20 mouse cellular contexts compared by ENCODE assay signal in the genomic region with DNA sequence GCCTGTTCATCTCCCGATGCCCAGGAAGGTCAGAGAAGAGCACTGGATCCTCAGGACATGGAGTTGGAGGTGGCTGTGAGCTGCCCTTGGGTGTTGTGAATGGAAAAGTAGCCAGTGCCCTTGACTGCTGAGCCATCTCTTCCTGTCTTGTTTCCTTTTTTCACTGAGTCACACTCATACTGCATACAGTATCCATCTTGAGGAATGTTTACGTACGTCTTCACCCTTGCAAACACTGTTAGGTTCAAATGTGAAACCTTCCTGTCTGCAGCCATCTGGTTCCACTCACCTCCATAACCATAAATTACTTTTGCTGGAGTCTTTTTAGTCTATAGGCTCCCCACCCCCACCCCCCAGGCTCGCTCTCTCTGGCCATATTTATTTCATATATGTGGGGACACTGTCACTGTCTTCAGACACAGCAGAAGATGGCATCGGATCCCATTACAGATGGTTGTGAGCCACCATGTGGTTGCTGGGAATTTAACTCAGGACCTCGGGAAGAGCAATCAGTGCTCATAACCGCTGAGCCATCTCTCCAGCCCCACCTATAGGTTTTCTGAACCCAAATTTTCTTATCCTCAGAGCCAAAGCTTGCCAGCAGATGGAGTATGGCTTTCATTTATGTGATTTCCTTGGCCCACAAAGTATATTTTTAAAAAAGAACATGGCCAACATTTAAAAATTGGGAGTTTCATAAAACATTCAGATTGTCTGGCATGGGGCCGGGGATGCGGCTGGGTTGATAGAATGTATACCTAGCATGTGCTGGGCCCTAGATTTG. TPM values are rescaled to one million over a fixed set of nuclear protein-coding genes. Genes with fewer than 3 reads are reported as not detected.
DNase-seq lines count a peak whose midpoint lies in the region; ATAC-seq and TF ChIP-seq lines count a peak whose summit lies in the region.
"Had no signal": no experiment of that assay in that cellular context is flagged by ENCODE, and none has a peak within 500 bp of the region (broad histone marks: within the 10 kb centered on the region; RNA-seq: fewer than 3 reads in every experiment).

No protein-coding gene starts in this region.

- ATAC-seq in frontal cortex, adult (ENCODE audit: low TSS enrichment): peak; percentile 44; the same call in 1 of the 2 replicates
- ATAC-seq in heart, embryonic 16.5 days (replicated peaks; ENCODE audit: extremely low read depth, insufficient read depth, low FRiP score): no peak
- ATAC-seq in midbrain, embryonic 11.5 days (ENCODE audit: low FRiP score): no peak
- ATAC-seq in midbrain, embryonic 16.5 days: no peak
- no peak for ATAC-seq in stomach, postnatal 0 days (ENCODE audit: low FRiP score, low TSS enrichment)
- ATAC-seq: forebrain, embryonic 14.5 days had no signal

- no peak overlapping the region for H3K4me2 ChIP-seq in heart, embryonic 16.5 days (ENCODE audit: low read depth, low read length)
- no peak overlapping the region for H3K4me2 ChIP-seq in midbrain, embryonic 11.5 days
- H3K4me2 ChIP-seq in midbrain, embryonic 16.5 days (ENCODE audit: low read length): no peak overlapping the region
- H3K4me2 ChIP-seq in stomach, postnatal 0 days (replicated peaks; ENCODE audit: low read depth): no peak overlapping the region
- H3K4me2 ChIP-seq: limb, embryonic 12.5 days; liver, embryonic 13.5 days; neural tube, embryonic 12.5 days had no signal

- H3K4me3 ChIP-seq in heart, embryonic 16.5 days (ENCODE audit: low read length): no peak overlapping the region
- no peak overlapping the region for H3K4me3 ChIP-seq in midbrain, embryonic 11.5 days (ENCODE audit: low read depth, low read length)
- H3K4me3 ChIP-seq in midbrain, embryonic 16.5 days (ENCODE audit: low read depth, low read length): no peak overlapping the region
- no peak overlapping the region for H3K4me3 ChIP-seq in stomach, postnatal 0 days (ENCODE audit: low read depth, low read length)
- H3K4me3 ChIP-seq: limb, embryonic 12.5 days; liver, embryonic 13.5 days; megakaryocyte, embryonic 14.5 days; neural tube, embryonic 12.5 days had no signal

- no peaks in the 10 kb centered on the region for H3K27me3 ChIP-seq in heart, embryonic 16.5 days (ENCODE audit: control insufficient read depth, insufficient read depth, low read length)
- H3K27me3 ChIP-seq in midbrain, embryonic 11.5 days (ENCODE audit: control insufficient read depth, insufficient read depth, low read length): no peaks in the 10 kb centered on the region
- H3K27me3 ChIP-seq in midbrain, embryonic 16.5 days (ENCODE audit: control insufficient read depth, insufficient read depth, low read depth, low read length): no peaks in the 10 kb centered on the region
- H3K27me3 ChIP-seq in stomach, postnatal 0 days (ENCODE audit: control insufficient read depth, insufficient read depth, low read length): no peaks in the 10 kb centered on the region
- H3K27me3 ChIP-seq: limb, embryonic 12.5 days; neural tube, embryonic 12.5 days had no signal

- WGBS in heart, embryonic 16.5 days: 79% methylated on average over 9 of the region's 9 CpGs
- WGBS in midbrain, embryonic 11.5 days: 82% methylated on average over 9 of the region's 9 CpGs
- WGBS in midbrain, embryonic 16.5 days: 85% methylated on average over 9 of the region's 9 CpGs
- 68% methylated on average over 9 of the region's 9 CpGs for WGBS in stomach, postnatal 0 days

- no peaks in the 10 kb centered on the region for H3K36me3 ChIP-seq in heart, embryonic 16.5 days (ENCODE audit: control insufficient read depth, insufficient read depth)
- H3K36me3 ChIP-seq in midbrain, embryonic 11.5 days (ENCODE audit: control insufficient read depth, insufficient read depth, low read length): no peaks in the 10 kb centered on the region
- H3K36me3 ChIP-seq in midbrain, embryonic 16.5 days (ENCODE audit: control insufficient read depth, insufficient read depth, low read length): no peaks in the 10 kb centered on the region
- no peaks in the 10 kb centered on the region for H3K36me3 ChIP-seq in stomach, postnatal 0 days (ENCODE audit: control insufficient read depth, insufficient read depth, low read length)
- H3K36me3 ChIP-seq: G1E; limb, embryonic 12.5 days; liver, embryonic 13.5 days; neural tube, embryonic 12.5 days had no signal

- TF ChIP-seq EP300 in stomach, postnatal 0 days (optimal IDR thresholded peaks at IDR 0.05): no peak

- DNase-seq in frontal cortex, postnatal 25 days (ENCODE audit: low spot score in 2 of 2): no peak
- DNase-seq in heart, postnatal 36 days: no peak
- DNase-seq in midbrain, embryonic 11.5 days (ENCODE audit: low spot score, missing footprints): peak; percentile 21
- DNase-seq in stomach, postnatal 0 days (ENCODE audit: low spot score): no peak
- DNase-seq in kidney, postnatal 25 days: no peak
- DNase-seq: adrenal gland, adult 2 months; cerebellum, postnatal 25 days; gastrocnemius, postnatal 10 days; kidney, adult 9 months; liver, embryonic 13.5 days; thymus, adult 2 months had no signal

- intact Hi-C loops in heart, postnatal 36 days (cut with DNase I): no loop called here

- TF ChIP-seq CTCF in stomach, postnatal 0 days (IDR thresholded peaks at IDR 0.05; ENCODE audit: low read depth): peak; percentile 16

- H3K4me1 ChIP-seq in heart, embryonic 16.5 days (ENCODE audit: control insufficient read depth, insufficient read depth, low read length): peaks cover 66% of the 10 kb centered on the region
- H3K4me1 ChIP-seq in midbrain, embryonic 11.5 days (ENCODE audit: control insufficient read depth, insufficient read depth, low read length): no peaks in the 10 kb centered on the region
- no peaks in the 10 kb centered on the region for H3K4me1 ChIP-seq in midbrain, embryonic 16.5 days (ENCODE audit: control insufficient read depth, insufficient read depth, low read length)
- no peaks in the 10 kb centered on the region for H3K4me1 ChIP-seq in stomach, postnatal 0 days (replicated peaks; ENCODE audit: control insufficient read depth, insufficient read depth)
- H3K4me1 ChIP-seq: liver, embryonic 13.5 days; neural tube, embryonic 12.5 days had no signal

- H3K9ac ChIP-seq in heart, embryonic 16.5 days (ENCODE audit: low read length): peak overlapping the region; percentile 41; the same call in 1 of the 2 replicates
- no peak overlapping the region for H3K9ac ChIP-seq in midbrain, embryonic 11.5 days (ENCODE audit: low read length)
- H3K9ac ChIP-seq in midbrain, embryonic 16.5 days (ENCODE audit: low read depth, low read length): no peak overlapping the region
- H3K9ac ChIP-seq in stomach, postnatal 0 days (ENCODE audit: low read length): no peak overlapping the region
- H3K9ac ChIP-seq: limb, embryonic 12.5 days; liver, embryonic 13.5 days; neural tube, embryonic 12.5 days had no signal

- H3K9me3 ChIP-seq in heart, embryonic 16.5 days (replicated peaks; ENCODE audit: control insufficient read depth, low read length): no peaks in the 10 kb centered on the region
- no peaks in the 10 kb centered on the region for H3K9me3 ChIP-seq in midbrain, embryonic 11.5 days (ENCODE audit: control insufficient read depth, low read length)
- H3K9me3 ChIP-seq in midbrain, embryonic 16.5 days (replicated peaks; ENCODE audit: control insufficient read depth, low read length, poor library complexity, severe bottlenecking): no peaks in the 10 kb centered on the region
- no peaks in the 10 kb centered on the region for H3K9me3 ChIP-seq in stomach, postnatal 0 days (ENCODE audit: control insufficient read depth, low read length)
- H3K9me3 ChIP-seq: G1E; limb, embryonic 12.5 days; liver, embryonic 13.5 days; megakaryocyte, embryonic 14.5 days; neural tube, embryonic 12.5 days had no signal

- H3K27ac ChIP-seq in heart, embryonic 16.5 days (ENCODE audit: low read length): peak overlapping the region; percentile 74
- H3K27ac ChIP-seq in midbrain, embryonic 11.5 days (ENCODE audit: low read depth, low read length): no peak overlapping the region
- H3K27ac ChIP-seq in midbrain, embryonic 16.5 days (ENCODE audit: low read length): no peak overlapping the region
- no peak overlapping the region for H3K27ac ChIP-seq in stomach, postnatal 0 days (replicated peaks)
- H3K27ac ChIP-seq: limb, embryonic 12.5 days; liver, embryonic 13.5 days; neural tube, embryonic 12.5 days had no signal

RNA-seq across cellular contexts. Expression of a gene that starts 51.0 kb away (rescaled TPM):
- polyA plus RNA-seq in heart, embryonic 16.5 days (2015; fragmentation: Nextera tagmentation; extraction: Ambion mirVana): 48.1 and 50.7 TPM in 2 replicates
- 100 to 1,000 TPM; 216 to 224 TPM for total RNA-seq in heart, postnatal 36 days (2021)
- polyA plus RNA-seq in midbrain, embryonic 11.5 days (2014; fragmentation: Nextera tagmentation; extraction: Ambion mirVana): 0.73 and 1.0 TPM in 2 replicates
- 0.75 and 0.89 TPM in 2 replicates for polyA plus RNA-seq in midbrain, embryonic 16.5 days (2015; fragmentation: Nextera tagmentation; extraction: Ambion mirVana)
- 2.3 and 2.5 TPM in 2 replicates for polyA plus RNA-seq in stomach, postnatal 0 days (2015; fragmentation: Nextera tagmentation; extraction: Ambion mirVana)
- total RNA-seq: monocyte, adult 5-6 weeks had no signal

Comparison
In these comparisons a context has a peak if more than half of its experiments do, and no peak if none do; other contexts are left out.
1. RNA of a gene that starts 51.0 kb away (polyA plus RNA-seq): 48.1 to 50.7 TPM in heart, embryonic 16.5 days; 2.3 to 2.5 TPM in stomach, postnatal 0 days, 0.73 to 1.0 TPM in midbrain, embryonic 11.5 days and 0.75 to 0.89 TPM in midbrain, embryonic 16.5 days; every median in the first group is over 10 times any median in the second.